Mouse (Mus musculus) naive thymus-derived CD4-positive, alpha-beta T cell, adult 2 months (primary cell): ENCODE data around the gene Atp7a.
A peak's percentile ranks its signal among the peaks of the same experiment; 100 is the strongest.

Experiments used
- DNase-seq: peaks from one replicate; pipeline ENCODE4 v3.0.0-alpha.2; 2011; ENCODE audit warnings: low read depth

The Atp7a gene

DNA sequence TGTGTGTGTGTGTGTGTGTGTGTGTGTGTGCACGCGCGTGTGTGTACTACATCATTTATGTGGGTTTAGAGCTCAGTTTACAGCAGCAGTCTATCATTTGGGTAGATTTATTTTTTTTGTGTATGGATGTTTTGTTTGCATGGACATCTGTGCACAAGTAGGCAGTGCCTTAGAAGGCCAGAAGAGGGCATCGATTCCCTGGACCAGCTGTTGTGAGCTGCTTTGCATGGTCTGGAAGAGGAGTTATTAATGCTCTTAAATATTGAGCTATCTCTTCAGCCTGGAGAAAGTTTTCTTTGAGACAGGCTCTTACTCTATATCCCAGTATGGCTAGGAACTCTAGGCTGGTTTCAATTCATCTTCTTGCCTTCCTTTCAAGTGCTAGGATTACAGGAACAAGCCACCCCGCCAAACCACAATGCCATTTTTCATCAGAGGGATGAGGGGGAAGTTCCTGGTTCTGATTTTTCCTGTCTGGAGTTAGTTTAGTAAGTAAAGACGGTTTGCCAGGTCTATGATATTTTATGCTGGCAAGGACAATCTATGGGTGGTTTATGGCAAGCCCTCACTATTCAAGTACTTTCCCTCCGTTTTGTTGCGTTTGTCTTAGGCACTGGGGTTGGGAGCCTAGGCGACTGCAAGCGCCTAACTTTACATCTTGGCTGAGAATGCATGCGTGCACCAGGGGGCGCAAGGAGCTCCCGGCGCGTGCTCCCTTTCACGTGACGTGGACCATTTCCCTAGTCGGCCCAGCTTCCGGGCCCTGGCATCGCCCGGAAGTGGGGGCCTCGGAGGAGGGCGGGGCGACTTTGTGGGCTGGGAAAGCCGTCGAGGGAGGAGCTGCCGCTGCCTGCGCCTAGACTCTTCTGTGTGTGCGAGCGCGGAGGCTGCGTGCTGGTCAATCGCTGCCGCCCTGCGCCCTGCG, at the start of gene Atp7a:
Gene Atp7a, plus strand, starts transcription at position 859 of the 925 bp plus-strand sequence.
- peak; percentile 94 for DNase-seq

DNA sequence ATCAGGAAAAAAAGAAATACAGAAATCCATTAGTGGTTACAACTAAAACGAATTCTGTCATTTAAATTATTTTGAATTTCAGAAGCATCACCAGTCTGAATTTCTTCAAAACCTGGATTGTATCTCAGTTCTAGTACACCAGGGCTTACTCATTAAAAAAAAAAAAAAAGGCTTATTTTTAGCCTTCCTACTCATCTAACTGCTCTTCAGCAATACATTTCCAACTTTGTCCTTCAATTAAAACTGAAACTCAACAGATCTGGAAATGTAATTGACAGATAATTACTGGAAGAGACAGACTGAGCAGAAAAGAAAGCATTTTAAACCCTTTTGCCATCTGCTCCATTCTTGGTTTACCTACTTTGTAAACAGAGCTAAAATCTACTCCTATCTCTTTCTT, 25.5 kb upstream of the Atp7a start:
- no peak for DNase-seq

DNA sequence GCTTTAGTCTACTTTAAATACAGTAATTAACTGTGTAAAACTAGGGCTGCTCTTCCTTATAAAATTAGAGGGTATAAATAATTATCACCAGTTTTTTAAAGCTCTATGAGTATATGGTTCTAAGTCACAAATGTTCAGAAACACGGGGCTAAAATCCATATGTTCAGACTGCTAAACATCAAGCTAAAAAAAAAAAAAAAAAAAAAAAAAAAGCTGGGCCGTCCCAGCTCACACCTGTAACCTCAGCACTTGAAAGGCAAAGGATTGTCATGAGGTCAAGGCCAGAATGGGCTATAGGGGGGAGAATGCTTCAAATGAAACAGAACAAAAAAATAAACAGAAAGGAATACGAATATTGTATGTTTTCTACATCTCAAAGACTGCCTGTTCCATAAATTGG, 16.3 kb upstream of the Atp7a start:
- DNase-seq, result no peak

DNA sequence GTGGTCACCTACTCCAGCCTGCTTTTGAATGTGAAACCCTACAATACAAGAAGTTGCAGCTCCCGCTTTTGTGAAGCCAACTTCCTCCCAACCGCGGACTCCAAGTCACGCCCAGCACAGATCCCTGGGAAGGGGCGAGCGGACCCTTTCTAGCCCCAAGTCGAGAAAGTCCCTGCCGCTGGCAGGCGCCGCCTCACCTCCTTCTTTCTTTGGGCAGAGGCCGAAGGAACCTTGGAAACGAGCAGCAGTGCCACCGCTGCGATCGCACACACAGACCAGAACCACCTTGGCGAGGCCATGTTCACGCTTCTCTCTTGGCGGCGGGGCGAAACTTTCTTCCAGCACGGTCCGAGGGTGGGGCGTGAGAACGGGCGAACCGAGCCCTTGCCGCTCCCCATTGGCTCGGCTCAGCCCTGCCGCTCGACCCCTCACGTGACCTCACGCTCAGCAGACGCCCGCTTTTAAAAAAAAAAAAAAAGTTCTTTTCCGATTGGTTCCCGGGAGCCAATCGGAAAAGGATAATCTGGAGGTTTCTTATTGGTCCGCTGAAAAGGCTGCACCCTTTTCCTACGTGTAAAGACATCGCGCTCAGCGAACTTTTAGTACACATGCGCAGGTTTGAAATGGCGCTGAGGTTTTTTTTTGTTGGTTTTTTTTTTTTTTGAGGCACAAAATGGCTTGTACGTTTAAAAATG, 15.5 kb upstream of the Atp7a start, which contains the start of gene Magt1:
Gene Magt1, minus strand, starts transcription at position 442 of the 695 bp plus-strand sequence.
- DNase-seq, result peak; percentile 86

DNA sequence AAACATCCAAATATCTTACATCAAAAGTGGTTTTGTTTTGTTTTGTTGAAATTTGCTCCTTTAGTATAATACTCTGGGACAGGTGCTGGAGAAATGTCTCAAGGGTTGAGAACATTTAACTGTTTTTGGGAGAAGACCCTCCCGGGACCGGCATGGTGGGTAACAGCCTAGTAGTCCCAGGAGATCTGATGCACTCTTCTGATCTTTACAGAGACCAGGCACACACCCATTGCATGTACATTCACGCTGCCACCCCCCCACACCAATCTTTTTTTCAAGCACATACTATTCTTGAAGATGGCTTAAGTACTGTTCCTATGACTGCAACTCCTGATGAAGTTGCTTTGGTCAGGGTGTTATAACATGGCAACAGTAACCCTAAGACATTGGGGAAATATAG, 14.5 kb upstream of the Atp7a start:
- DNase-seq, result peak; percentile 21

DNA sequence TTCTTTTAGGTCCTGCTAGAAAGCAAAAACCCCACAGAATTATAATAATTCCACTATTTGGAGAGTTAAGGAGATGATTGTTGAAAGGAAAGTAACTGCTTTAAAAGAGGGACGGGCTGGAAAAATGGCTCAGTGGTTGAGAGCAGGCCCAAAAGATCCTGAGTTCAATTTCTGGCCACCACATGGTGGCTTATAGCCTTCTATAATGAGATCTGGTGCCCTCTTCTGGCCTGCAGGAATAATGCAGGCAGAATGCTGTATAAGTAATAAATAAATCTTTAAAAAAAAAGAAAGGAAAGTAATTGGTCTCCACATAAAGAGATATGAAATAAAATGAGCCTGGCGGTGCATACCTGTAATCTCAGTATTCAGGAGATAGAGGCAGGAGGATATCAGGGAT, 13.9 kb upstream of the Atp7a start:
- DNase-seq, result peak; percentile 74

DNA sequence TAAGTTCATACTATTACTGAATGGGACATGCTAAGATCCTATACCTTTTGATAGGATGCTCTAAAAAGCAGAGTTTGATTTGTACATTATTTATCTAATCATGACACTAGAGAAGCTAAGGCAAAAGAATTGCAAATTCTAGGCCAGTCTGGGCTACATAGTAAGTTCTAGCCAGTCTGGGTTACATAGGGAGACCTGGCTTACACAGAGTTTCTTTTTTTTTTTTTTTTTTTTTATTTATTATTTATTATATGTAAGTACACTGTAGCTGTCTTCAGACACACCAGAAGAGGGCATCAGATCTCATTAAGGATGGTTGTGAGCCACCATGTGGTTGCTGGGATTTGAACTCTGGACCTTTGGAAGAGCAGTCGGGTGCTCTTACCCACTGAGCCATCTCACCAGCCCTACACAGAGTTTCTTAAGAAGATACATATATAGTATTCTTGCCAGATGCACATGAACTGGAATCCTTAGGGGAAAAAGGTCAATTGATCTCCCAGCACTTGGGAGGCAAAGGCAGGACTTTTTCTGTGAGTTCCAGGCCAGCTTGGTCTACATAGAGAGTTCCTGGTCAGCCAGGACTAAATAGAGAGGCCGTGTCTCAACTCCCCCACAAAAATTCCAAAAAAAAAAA, 12.2 kb upstream of the Atp7a start:
- DNase-seq, result peak; percentile 18

DNA sequence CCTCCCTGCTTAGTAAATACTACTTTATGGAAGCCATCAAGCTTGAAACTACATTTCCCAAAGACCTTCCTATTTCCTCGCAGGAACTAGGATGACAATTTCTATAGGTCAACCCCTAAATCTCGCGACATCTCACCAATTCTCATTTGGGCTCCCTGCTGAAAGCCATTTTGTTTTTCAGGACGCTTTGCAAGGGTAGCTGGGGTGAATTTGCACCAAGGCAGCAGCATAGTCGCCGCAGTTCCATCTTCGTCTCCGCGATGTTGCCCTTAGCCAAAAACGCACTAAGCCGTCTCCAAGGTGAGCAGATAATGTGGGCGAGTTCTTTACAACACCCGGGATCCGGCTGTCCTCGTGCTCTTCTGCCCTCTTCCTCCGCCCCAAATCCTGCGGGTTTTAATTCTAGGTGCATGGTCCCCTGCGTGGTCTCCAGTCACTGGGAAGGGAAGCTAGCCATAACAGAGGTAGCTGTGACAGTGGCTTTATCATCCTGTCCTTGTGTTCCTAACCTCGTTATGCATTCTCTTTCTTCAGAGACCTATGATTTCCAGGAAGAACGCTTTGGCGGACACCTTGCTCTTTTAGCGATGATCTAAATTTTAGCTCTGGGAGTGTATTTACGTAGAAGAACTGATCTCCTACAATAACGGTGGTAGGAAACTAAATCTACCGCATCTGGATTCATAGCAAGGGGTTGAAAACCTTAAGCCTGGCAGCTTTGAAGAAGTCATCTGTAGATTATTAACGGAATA, 11.3 kb upstream of the Atp7a start, which contains the start of gene Cox7b:
Gene Cox7b, plus strand, starts transcription at position 130 of the 752 bp plus-strand sequence.
- DNase-seq, result peak; percentile 89

DNA sequence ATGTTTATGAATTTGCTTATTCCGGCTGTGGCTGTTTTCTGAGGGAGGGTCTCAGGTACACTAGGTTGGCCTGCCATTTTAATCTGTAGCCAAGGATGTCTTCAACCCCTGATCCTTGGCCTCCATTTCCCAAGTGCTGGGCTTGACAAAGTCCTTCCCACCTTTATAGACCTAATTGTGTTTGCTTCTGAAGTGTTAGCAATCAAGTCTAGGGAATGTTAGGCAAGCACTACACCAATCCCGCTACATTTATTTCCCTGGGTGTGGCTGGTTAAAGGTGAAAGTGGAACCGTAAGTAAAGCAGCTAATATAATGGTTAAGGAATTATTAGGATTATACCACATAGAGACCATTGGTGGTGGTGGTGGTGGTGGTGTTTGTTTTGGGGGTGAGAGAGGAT, 10.0 kb upstream of the Atp7a start:
- no peak for DNase-seq

DNA sequence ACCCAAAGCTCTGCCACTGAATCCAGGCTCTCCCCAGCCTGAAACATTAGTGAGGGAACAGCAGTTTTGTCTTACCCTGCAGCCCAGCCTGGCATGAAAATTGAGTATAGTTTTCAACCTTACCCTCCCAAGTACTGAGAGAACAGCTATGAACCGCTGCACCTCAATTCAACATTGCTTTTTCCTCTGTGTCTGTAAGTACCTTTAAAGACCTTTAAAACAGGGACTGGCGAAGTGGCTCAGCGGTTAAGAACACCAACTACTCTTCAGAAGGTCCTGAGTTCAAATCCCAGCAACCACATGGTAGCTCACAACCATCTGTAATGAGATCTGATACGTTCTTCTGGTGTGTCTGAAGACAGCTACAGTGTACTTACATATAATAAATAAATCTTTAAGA, 9.6 kb upstream of the Atp7a start:
- no peak for DNase-seq

DNA sequence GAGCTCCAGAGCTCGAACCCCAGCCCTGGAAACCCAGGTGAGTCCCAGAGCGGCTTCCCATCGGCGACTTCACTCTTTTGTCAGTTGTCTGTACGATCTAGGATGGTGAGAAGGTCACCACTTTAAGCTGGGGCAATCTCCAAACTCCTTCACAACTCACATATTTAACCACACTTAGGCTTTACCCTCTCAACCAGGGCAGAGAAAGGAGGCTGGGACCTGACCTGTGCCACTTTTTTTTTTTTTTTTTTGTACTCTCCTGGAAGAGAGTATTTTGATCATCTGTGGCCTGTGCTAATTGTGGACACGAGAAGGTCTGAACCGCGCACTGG, 233 bp downstream of the Atp7a start:
- DNase-seq, result no peak

DNA sequence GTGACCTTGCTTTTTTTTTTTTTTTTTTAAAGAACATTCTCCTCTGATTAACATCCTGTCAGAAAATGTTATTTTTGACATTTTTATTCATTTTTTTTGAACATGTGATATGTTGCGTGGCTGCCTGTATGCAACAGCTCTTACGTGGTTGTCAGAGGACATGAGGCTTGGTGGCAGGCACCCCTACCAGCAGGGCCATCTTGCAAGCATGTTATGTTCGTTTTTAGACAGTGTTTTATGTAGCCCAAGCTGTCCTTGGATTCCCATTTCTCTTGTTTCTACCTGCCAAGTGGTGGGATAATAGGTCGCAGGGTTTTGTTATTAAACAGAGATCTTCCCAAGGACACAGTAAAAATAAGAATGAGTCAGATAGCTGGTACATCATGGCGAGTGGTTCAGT, 3.1 kb downstream of the Atp7a start:
- DNase-seq, result no peak

DNA sequence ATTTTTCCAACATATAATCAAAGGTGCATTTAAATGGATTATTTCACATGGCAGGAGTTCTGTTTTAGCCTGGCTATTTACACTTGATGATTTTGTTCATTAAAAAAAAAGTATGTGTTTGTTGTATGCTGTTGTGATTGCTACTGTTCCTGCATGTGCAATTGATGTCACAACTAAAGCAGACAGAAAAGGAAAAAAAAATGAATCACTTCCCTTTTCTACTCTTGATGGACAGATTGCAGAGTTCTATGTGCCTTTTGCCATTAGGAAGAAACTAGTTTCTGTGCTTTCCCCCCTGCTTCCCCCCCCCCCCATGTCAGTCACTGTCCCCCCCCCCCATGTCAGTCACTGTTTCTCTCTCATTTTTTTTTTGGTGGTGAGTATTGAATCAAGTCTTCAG, 4.0 kb downstream of the Atp7a start:
- no peak for DNase-seq

DNA sequence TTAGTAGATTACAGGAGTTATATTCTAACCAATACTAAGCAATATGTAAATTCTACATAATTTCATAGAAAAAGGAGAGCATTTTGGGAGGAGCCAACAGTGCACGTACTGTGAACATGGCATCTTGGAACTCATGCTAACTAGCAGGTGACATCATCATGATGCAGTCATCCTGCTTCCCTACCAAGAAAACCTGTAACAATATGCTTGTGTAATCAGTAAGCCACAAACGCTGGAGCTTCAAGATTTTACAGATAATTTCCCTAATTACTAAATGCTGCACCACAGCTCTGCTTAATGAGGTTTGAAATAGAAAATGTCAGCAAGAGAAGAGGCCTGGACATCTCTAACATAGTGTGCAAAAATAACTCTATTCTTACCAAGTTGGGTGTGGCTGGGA, 8.7 kb downstream of the Atp7a start:
- no peak for DNase-seq

DNA sequence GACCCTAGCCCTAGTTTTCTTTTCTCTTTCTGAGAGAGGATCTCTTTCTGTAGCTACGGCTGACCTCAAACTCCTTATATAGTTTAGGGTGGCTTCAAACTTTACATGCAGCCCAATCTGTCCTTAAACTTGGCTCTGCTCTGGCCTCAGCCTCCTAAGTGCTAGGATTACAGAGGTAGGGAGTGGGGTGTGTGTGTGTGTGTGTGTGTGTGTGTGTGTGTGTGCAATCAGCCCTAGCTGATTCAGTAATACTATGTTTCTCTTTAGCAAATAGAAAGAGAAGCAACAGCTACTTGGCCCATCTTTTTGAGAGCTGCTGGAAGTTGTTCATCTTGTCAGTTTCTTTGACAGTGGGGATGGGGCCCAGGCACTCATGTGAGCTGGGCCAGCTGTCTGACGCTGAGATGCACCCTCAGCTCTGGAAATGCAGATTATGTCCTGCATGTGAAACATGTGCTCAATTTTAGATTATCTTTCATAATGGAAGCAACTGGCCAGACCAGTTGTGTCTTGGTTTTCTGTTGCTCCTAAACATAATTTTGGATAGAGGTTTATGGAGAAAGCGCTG, 10.2 kb downstream of the Atp7a start:
- DNase-seq, result no peak

DNA sequence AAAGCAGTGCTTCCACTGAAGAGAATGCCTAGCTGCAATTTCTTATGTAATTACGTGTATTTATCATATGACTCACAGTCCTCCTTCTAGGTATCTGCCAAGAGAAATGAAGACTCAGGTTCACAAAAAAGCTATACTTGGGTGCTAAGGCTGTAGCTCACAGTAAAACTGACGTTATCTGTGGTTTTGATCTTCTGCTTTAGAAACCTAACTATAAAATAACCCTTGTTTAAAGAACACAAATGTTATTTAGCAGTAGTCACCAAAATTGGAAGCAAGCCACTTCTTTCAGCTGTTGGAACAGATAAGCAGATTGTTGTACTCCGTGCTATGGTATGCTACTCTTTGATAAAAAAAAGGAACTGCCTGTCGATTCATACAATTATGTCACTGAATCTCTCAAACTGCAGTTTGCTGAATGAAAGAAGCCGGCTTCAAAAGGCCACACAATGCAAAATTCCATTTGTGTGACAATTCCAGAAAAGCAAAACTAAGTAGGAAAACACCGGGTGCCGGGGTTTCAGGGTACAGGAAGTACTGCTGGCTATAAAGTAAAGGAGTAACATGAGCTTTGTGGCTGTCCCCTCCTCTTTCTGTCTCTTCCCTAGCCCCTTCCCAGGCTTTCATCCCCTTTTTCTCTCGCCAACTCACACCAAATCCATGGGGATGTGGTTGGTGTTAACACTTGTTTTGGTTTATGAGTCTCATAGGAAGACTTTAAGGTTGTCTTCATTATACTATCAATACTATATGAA, 17.0 kb downstream of the Atp7a start:
- DNase-seq, result peak; percentile 37

DNA sequence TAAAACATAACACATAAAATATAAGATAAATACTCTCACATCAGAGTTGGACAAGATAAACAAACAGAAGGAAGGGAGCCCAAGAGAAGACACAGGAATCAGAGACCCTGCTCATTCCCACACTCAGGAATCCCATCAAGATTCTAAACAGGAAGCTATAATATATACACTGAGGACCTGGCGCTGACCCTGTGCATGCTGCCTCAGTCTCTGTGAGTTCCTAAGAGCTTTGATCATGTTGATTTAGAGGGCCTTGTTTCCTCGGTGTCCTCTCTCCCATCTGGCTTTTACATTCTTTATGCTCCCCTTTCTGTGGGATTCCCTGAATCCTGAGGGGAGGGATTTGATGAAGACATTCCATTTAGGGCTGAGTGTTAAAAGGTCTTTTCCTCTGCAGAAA, 18.4 kb downstream of the Atp7a start:
- no peak for DNase-seq

DNA sequence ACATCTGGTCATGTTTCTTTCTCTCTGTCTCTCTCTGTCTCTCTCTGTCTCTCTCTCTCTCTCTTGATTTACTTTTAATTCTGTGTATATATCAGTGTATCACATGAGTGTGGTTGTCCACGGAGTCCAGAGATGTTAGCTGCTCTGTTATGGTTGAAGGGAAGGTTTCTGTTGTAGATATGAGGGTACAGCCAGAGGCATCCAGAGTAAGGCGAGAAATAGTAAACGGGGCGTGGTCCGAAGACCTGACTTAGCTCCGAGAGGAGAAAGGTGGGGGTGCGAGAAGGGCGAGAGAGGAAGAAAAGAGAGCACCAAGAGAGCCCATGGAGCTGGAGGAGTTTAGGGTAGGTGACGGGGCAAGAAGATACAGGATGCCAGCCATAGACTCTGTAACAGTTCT, 18.9 kb downstream of the Atp7a start:
- no peak for DNase-seq

DNA sequence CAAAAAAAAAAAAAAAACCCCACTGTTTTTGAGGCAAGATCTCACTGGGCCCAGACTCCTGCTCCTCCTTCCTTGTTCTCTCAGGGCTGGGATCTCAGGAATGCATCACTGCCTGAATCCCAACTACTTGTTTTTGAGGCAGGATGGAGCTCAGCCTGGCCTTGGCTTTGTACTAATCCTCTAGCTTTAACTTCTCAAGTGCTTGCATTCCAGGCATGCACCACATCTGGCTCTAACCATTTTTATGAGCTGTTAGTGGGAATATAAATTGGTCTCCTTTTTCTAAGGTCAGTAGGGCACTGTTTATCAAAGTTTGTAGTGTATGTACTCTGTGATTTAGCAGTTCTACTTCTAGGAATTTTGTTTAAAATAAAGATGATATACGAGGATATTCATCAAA, 21.1 kb downstream of the Atp7a start:
- DNase-seq, result no peak

DNA sequence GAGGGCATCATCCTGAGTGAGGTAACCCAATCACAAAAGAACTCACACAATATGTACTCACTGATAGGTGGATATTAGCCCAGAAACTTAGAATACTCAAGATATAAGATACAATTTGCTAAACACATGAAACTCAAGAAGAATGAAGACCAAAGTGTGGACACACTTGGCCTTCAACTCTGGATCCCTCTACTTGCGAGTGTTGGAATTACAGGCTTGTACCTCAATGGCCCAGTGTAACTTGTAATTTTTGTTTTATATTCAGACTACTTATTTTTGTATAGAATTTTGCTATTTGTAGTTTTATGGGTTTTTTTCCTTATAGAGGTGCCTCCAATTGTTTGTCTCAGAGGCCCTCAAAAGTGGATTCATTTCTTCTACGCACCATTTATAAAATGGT, 50.8 kb downstream of the Atp7a start:
- peak; percentile 26 for DNase-seq

DNA sequence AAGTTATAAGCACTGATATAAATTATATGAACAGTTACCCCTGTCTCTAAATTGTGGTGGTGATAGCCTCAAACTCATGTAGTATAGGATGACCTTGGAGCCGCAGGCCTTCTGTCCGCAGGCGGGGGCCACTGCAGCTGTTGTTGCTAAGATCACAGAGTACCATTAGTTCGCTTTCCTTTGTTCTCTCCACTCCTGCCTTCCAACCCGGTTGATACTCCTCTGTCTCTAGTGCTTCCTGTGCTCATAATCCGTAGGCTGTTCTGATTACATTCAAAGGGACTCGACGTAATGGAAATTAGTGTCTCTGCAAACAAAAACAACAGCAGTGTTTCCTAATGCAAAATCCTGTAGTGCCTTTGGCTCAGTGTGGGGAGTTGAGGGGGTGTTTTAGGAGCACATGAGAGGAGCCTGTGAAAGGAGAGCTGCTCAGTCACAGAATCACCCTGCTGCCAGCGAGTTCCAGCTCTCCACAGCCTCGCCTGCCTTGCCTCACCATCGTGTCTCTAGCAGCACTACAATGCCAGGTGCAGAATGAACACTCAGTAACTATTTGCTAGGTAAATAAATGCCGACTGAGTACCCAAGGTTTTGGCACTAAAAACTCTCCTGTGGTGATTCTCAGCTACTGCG, 53.9 kb downstream of the Atp7a start:
- DNase-seq, result no peak
